Mouse (Mus musculus) lung, adult 2 months (tissue): ENCODE measurements around the gene Syt11.
"Not testable (repeated sequence)": the region's sequence is repeated elsewhere in the genome, so short reads cannot be mapped to it uniquely, and the experiment has no call there.

Source experiments
- CTCF ChIP-seq: fragments of 200-500 bp; IDR thresholded peaks from 2 replicates; pipeline ENCODE4 v1.5.1; 2011; ENCODE audit warnings: mild to moderate bottlenecking, low read length, control low read depth; ENCODE audit not compliant: insufficient read depth
- POLR2A ChIP-seq: fragments of 200-500 bp; IDR thresholded peaks from 2 replicates; pipeline ENCODE4 v1.6.1; 2011; ENCODE audit warnings: low read depth, mild to moderate bottlenecking, control low read depth, low read length, borderline replicate concordance; ENCODE audit errors: extremely low read depth

- not testable (repeated sequence) for TF ChIP-seq POLR2A, CTCF
These were observed 59.2 kb downstream of the Syt11 start for GRCm38 (mm10) chr3:88715716-88716115.
